Mouse (Mus musculus) kidney, postnatal 14 days (tissue): ENCODE measurements around the gene Dpp4.

Experiments
- DNase-seq: peaks from one replicate; pipeline ENCODE4 v3.0.0; 2022; ENCODE audit warnings: mixed read lengths

Gene Dpp4

GRCm38 (mm10) chr2:62356606-62357005, 55.4 kb downstream of the Dpp4 start:
- DNase-seq = no peak

GRCm38 (mm10) chr2:62355766-62356165, 56.3 kb downstream of the Dpp4 start:
- no peak for DNase-seq

- no peak for DNase-seq
These were observed 60.0 kb downstream of the Dpp4 start for GRCm38 (mm10) chr2:62352035-62352434.

GRCm38 (mm10) chr2:62347762-62348161, 64.3 kb downstream of the Dpp4 start:
- no peak for DNase-seq

- no peak for DNase-seq
These were observed 65.3 kb downstream of the Dpp4 start for GRCm38 (mm10) chr2:62346771-62347170.

GRCm38 (mm10) chr2:62344367-62344766, 67.7 kb downstream of the Dpp4 start:
- no peak for DNase-seq

GRCm38 (mm10) chr2:62341734-62342128, 70.3 kb downstream of the Dpp4 start:
- DNase-seq = no peak

- DNase-seq = no peak
These were observed 70.8 kb downstream of the Dpp4 start for GRCm38 (mm10) chr2:62341061-62341733.

- no peak for DNase-seq
These were observed 72.6 kb downstream of the Dpp4 start for GRCm38 (mm10) chr2:62339222-62339944.

- DNase-seq = no peak
These were observed 74.9 kb downstream of the Dpp4 start for GRCm38 (mm10) chr2:62337086-62337485.

- no peak for DNase-seq
These were observed 77.4 kb downstream of the Dpp4 start for GRCm38 (mm10) chr2:62334397-62335243.

GRCm38 (mm10) chr2:62332465-62332864, 79.6 kb downstream of the Dpp4 start:
- DNase-seq = no peak

- no peak for DNase-seq
These were observed 80.1 kb downstream of the Dpp4 start for GRCm38 (mm10) chr2:62331913-62332312.

- DNase-seq = no peak
These were observed 86.6 kb downstream of the Dpp4 start for GRCm38 (mm10) chr2:62325388-62325787.

GRCm38 (mm10) chr2:62323078-62323637, 88.9 kb downstream of the Dpp4 start:
- no peak for DNase-seq

GRCm38 (mm10) chr2:62319489-62319888, 92.5 kb downstream of the Dpp4 start:
- DNase-seq = no peak

- DNase-seq = no peak
These were observed 95.1 kb downstream of the Dpp4 start for GRCm38 (mm10) chr2:62316930-62317329.

GRCm38 (mm10) chr2:62307477-62307876, 104.6 kb downstream of the Dpp4 start:
- DNase-seq = no peak

GRCm38 (mm10) chr2:62306978-62307377, 105.1 kb downstream of the Dpp4 start:
- no peak for DNase-seq

GRCm38 (mm10) chr2:62301716-62302115, 110.3 kb downstream of the Dpp4 start:
- no peak for DNase-seq

GRCm38 (mm10) chr2:62293846-62294245, 118.2 kb downstream of the Dpp4 start:
- DNase-seq = no peak

- DNase-seq = no peak
These were observed 124.5 kb downstream of the Dpp4 start for GRCm38 (mm10) chr2:62287532-62287931.

- DNase-seq = no peak
These were observed 126.2 kb downstream of the Dpp4 start for GRCm38 (mm10) chr2:62285847-62286246.
